Mouse (Mus musculus): ENCODE data around the gene Sec13. TPM values are rescaled to one million over a fixed set of nuclear protein-coding genes. Genes with fewer than 3 reads are reported as not detected.

Gene Sec13
- total RNA-seq, 1 experiment from 2014 or later, result 109 TPM

- no peak for DNase-seq
Measured at GRCm38 (mm10) chr6:113712718-113713117, 27.8 kb downstream of the Sec13 start.

GRCm38 (mm10) chr6:113697222-113698205, 43.0 kb downstream of the Sec13 start:
- DNase-seq, result peak; percentile 45

GRCm38 (mm10) chr6:113696582-113697221, 43.8 kb downstream of the Sec13 start, which contains the start of gene Tatdn2:
Gene Tatdn2 (plus strand): TSS chr6:113697050.
- DNase-seq, result peak; percentile 95

- no peak for DNase-seq
Measured at GRCm38 (mm10) chr6:113695766-113696355, 44.7 kb downstream of the Sec13 start.

GRCm38 (mm10) chr6:113695203-113695602, 45.3 kb downstream of the Sec13 start:
- DNase-seq, result no peak

- DNase-seq, result no peak
Measured at GRCm38 (mm10) chr6:113693377-113693776, 47.2 kb downstream of the Sec13 start.

- DNase-seq, result no peak
Measured at GRCm38 (mm10) chr6:113692661-113693133, 47.8 kb downstream of the Sec13 start.

- no peak for DNase-seq
Measured at GRCm38 (mm10) chr6:113691084-113691462, 49.5 kb downstream of the Sec13 start.

GRCm38 (mm10) chr6:113690400-113691083, 50.0 kb downstream of the Sec13 start:
- DNase-seq, result peak; percentile 59

- DNase-seq, result peak; percentile 13
Measured at GRCm38 (mm10) chr6:113690008-113690399, 50.5 kb downstream of the Sec13 start.

GRCm38 (mm10) chr6:113686551-113687125, 53.9 kb downstream of the Sec13 start:
- no peak for DNase-seq

GRCm38 (mm10) chr6:113683081-113683825, 57.3 kb downstream of the Sec13 start:
- DNase-seq, result no peak

GRCm38 (mm10) chr6:113681271-113681670, 59.3 kb downstream of the Sec13 start:
- peak; percentile 91 for DNase-seq

- no peak for DNase-seq
Measured at GRCm38 (mm10) chr6:113679993-113680566, 60.5 kb downstream of the Sec13 start.

GRCm38 (mm10) chr6:113678246-113679012, 62.1 kb downstream of the Sec13 start:
- DNase-seq, result no peak

All from adrenal gland, postnatal 25 days (tissue).